Mouse (Mus musculus) cerebellum, adult 9-11 months (tissue): ENCODE measurements around the gene Lsamp.
A peak's percentile ranks its signal among the peaks of the same experiment; 100 is the strongest.
"Not testable (repeated sequence)": the region's sequence is repeated elsewhere in the genome, so short reads cannot be mapped to it uniquely, and the experiment has no call there.

Experiments used
- DNase-seq: peaks from one replicate; pipeline ENCODE4 v3.0.0; 2022

Gene Lsamp

DNA sequence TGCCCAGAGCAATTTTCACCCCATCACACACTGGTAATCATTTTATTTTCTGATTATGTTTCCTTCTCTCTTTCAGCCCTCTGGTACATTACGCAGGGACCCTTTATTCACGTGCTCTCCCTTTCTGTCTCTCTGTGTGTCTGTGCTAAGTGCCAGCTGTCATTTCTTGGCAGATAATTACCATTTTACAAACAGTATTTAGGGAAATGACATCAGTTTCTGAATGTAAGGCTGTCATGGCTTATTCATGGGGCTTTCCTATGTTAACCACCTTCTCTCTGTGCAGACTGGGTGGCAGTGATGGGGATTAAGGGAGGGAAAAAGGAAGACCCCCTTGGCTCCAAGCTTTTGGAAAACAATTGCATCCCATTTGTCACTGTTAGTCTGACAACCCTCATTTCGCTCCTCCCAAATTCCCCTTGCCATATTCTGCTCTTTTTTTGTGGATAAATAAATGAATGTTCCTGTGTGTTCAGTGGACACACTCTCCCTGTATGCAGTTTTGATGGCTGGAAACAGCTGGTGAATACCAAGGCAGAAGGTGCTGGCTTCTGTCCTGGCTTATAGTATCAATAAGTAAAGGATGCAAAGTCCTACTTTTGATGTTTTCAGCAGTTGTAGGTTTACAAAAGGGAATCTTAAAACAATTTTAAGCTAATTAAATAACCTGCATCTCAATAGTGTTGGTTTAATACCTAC is 520.2 kb downstream of the Lsamp start:
- no peak for DNase-seq

DNA sequence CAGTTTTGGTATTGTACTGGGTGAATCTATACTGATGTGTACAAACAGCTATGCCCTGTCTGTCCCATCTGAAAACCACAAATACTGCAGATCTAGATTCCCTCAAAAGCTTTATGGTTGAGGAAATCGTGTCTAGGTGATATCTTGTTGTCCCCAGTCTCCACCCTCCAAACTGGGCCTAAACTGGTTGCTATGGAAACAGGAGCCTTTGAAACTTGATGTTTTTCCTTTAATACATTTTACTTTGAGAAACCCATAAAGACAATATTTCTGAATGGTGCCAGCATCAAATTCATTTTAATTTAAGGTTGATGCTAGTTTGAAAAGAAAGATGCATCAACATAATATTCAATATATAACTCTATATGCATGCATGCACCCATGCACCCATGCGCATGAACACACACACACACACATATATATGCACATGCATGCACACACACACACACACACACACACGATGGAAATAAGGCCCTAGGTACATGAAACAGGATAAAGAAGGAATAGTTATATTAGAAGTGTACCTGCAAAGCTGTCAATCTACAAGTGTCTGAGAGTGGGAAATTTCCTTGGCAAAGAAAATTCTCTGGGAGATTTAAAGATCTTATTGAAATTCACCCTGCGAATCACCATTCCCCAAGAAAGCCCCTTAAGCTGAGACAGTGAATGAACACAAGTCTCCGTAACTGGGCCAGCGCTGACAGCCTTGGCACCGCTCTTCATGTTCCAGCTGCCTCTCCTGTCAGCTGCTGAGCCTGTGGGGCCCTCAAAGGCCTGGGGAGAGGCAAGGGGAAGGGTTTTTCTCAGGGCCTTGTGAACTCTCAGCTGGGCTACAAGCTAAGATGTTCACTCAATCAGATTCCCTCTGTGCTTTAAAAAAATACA is 525.2 kb downstream of the Lsamp start:
- peak; percentile 22 for DNase-seq

DNA sequence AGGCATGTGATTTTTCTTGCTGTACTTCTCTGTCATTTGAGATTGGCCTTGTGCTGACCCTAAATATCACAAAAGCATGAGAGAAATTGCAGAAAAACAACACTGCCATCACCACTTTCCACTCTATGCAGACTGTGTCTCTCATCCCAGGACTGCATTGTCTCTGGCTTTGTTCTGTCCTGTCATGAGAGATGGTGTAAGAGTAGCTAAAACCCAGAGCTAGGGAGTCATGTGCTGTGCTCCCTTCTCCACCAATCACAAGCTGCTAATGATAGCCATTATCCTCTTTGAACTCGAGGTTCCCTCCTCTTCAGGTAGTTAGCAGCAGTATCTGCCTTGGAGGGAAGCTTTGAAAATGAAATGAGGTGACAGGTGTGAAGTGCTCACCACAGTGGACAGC is 552.6 kb downstream of the Lsamp start:
- DNase-seq, result no peak

DNA sequence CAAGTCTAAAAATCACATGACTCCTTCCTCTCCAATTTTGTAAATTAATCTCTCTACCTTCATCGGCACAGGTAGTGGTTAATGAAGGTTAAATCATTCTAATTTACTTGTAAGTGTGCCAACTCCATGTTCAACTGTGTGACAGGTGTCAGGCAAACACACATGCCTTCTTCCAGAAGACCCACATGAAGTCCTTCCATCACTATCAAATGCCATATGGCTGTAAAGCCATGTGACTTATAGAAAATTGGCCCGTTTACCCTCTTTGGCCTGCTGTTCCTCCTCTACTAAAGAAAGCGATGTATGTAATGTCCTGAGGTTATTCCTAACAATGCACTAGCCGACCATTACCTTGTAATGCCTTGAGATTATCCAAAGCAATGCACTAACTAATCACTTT is 565.5 kb downstream of the Lsamp start:
- no peak for DNase-seq

DNA sequence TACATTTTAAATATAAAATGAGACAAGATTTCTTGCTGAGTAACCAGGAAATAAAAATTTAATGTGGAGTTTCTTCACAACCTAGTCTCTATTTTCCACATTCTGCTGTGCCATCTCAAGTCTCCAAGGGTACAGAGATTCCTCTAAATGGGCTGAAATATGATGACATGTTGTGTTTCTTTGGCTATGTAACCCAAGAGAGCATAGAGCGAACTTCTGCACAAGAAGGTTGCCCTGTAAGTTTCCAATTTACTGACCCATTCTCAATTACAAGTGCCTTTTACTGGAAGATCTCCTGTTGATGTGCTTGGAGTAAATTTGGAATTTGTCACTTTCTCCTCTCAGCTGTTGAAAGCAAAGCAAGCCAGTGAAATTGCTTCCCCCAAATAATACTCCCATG is 571.4 kb downstream of the Lsamp start:
- no peak for DNase-seq

DNA sequence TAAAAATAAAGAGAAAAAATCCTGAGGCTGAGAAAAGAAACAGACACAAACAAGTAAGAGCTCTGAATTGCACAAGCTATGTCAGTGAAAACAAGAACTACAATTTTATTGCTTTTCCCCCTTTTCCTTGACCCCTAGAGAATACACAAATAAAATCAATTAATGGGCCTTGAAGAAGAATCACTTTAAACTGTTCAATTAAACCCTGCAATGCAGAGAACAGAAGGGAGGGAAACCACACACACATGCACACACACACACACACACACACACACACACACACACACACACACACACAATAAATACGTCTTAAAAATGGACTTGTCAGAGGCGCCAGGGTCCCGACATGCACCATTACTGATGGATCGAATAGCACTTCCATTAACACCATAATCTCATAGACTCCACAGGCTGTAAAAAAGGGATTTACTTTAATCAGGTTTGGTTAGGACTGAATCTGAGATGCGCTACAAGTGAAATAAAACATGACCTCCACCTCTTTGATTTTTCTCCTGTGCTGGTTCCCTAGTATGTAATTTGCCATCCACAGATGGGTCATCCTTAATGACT is 573.6 kb downstream of the Lsamp start:
- no peak for DNase-seq

DNA sequence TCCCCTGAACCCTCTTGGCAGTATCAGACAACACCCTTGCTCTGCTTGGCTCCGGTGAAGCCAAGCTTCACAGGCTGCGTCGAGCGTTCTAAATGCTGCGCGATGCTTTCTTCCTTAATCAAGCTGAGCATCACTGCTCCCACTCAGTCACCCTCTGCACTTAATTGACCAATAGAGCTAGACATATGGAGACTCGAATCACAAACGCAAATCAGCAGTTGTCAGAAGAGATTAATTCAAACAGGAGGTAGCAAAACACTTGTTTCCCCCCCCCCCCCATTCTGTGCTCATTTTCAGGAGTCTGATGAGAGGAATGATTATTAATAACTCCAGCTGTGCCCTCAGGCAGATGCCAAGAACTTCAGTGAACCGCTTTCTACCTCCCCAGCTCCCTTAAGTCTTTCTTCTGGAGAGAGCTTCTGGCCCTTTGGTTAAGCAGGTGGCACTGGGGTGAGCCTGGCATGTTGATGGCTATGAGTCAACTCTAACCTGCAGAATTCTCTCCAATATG is 583.3 kb downstream of the Lsamp start:
- peak; percentile 74 for DNase-seq

DNA sequence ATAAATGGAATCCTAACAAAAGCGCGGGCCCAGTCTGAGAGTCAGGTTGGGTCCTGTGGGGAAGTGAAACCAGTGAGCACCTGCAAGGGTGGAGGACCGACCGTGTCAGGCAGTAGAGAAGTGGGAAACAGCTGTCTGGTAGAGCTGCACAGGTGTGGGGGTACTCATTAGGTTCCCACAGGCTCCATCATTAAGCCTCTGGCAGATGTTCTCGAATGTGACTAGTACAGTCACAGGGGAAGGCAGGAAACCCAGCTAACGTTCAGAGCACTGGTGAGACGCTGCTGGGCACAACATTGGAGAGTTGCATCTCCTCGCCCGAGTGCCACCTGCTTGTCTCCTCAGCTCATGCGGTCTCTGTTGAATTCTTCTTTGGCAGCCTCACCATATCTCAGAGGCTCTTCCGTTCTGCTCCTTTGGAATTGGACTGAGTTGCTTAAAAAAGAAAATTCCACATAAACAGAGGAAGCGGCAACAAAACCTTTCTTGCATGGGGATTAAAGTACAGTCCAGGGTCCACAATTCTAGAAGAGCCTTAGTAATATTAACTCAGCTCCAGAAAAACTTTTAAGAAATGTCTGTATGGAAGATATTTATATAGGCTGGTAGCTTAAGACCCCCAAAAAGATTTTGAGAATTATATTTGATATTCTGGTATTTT is 588.1 kb downstream of the Lsamp start:
- DNase-seq, result no peak

DNA sequence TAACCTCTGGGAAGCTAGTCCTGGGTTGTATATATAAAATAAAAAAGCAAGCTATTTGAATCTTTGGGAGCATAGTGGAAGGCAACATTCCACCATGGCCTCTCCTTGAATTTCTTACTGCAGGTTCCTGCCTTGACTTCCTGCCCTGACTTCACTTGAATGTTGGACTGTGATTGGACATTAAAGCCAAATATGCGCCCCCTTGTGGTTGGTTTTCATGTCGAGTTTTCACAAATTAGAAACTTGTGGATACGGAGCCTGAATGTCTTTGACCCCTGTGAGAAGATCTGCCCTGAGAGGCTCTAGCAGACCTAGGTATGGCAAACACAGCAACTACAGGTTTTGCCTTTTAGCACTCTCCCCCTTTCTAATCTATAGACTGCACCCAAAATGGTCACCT is 597.9 kb downstream of the Lsamp start:
- DNase-seq, result no peak

DNA sequence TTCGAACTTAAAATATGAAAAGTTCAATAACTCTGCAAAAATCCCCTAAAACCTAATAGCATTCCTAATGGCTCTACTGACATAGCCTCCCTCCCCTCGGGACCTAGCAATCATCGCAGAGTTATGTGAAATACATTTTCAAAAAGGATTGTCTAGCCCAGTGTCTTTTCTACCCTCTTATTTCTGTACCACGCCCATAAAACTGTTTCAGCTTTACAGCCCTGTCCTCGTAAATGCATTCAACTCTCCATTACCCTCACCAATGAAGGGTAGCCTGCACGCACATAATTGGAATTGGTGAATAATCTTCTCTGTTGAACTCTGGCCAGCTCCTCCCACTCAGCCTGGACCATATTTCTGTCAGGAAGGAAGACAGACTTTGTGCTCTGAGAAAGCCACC is 609.0 kb downstream of the Lsamp start:
- no peak for DNase-seq

DNA sequence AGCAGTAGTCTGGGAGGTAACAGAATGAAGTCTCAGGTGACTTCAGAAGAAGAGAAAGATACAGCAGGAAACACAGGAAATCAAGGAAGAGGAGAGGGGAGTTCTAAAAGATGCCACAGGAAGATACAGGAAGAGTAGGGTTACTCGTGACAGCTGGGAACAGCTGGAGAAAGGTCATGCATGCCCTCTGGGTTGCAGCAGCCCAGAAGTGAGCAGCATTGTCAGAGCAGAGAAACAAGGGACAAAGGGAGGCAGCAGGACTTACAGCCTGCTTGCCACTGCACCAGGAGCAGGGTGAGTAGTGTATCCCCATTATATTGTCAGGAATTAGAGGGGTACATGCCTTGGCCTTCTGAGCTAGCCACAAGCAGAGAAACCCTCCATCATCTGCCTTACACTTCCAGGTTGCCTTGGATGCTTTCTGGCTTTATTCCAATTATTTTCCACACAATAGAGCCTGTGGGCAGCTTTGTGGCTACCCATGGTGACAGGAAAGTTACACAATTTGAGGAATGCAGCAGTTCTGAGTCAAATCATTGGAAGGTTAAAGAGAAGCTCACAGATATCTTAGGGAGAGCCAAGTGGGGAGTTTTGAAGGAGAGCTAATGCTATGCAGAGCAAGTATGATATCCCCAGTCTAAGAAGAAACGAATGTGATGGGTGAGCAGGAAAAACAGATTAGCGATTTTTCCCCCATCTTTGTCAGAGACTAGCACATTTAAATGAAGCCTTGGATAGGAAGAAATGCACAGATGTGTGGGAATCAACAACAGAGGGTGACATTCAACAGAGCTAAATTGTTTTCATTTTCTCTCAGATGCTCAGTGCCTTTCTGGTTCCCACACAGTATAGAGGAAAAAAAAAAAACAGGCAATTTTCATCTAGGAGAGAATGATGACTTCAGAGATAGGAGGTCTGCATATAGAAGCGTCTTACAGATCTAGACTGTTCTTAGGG is 617.5 kb downstream of the Lsamp start:
- no peak for DNase-seq

DNA sequence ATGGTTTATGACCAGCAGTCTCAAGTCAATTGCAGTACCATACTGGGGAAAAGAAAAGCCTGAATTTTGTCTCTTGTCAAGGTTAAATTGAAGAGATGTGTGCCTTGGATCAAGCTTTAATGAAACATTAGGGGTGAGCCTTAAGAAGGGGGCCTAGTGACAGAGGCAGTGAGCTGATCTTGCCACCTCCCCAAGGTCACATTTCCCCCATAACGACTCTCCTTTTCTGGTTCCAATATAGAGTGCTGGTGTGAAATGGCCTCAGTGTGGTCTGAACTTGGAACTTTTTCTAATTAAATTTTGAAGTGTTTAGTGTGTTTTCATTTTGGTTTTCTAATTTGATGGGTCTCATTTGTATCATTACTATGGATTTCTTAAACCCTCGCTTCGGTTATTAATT is 623.3 kb downstream of the Lsamp start:
- no peak for DNase-seq

DNA sequence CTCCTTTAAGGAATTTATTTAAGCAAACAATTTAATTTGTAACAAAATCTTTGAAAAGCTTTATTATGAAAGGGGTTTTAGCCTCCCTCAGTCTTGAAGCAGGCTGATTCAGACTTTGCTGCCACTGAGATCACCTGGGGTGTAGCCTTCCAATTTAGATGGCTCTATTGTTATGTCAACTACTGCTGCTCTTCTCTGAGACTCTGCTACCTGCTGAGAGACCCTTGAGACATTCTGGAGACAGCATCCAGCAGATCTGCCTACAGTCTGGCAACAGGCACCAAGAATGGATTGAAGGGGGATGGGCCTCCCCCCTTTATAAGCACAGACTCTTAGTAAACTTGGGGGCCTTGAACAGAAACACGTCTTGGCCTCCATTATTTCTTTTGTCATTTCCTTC is 632.5 kb downstream of the Lsamp start:
- DNase-seq, result not testable (repeated sequence)

DNA sequence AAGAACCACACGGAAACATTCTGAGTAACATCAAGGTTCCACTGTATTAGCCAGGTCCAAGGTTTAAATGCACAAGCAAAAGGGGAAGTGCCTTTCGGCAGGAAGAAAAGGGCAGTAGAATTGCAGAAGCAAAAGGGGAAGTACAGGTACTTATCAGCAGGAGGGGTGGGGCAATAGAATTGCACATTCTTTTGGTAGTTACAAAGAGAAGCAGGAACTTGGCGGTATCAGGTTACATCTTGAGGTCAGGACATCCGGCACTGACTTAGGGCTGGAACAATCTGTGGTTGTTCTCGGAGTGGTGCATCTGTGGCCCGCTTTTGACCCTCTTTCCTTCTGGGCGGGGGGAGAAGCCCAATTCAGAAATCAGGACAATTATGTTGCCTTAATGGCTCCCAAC is 636.9 kb downstream of the Lsamp start:
- not testable (repeated sequence) for DNase-seq

DNA sequence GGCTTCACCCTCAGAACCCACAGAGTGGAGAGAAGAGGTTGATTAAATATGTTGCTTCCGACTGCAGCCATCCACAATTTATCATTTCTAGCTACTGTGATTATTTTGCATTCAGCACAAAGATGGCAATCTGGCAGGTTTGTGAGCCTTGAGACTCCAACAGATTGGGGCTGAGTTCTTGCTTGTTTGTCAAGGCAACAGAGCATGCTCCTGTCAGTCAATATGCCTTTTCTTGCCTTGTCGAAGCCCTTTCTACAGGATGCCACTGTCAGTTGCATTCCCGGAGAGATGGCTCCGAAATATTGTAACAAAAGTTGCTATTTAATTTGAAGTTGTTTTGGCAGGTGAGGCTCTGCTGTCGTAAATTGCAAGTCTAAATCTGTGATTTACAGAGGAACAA is 643.0 kb downstream of the Lsamp start:
- no peak for DNase-seq

DNA sequence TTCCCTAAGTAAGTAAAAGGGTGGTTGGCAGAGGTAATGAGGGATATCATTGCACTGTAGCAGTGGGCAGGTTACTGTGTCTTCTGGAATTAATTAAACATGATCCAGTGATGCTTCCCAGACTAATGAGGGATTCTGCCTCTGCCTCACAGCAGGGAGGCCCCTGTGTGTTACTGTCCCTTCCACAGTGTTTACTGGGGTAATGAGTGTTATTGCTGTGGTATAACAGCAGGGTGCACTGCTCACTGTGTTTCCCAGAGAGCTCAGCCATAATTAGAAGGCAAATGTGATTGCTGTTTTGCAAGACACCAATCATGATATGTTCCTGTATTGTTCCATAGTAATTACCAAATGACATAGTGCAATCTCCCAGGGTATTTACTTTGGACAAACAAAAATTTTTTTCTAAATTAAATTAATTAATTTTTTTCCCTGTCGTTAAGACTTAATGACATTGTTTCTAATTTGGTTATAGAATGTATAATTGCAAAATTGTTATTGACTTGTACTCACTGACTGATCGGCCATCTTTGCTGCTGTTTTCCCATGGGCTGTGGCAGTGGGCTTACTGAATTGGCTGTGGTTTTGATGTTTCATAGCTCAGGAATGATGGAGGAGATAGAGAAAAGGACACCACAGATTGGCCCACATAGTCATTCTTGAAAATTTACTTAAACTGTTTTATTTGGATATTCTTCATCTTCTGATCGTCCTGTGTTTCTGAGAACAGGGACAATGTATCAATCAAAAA is 655.6 kb downstream of the Lsamp start:
- no peak for DNase-seq

DNA sequence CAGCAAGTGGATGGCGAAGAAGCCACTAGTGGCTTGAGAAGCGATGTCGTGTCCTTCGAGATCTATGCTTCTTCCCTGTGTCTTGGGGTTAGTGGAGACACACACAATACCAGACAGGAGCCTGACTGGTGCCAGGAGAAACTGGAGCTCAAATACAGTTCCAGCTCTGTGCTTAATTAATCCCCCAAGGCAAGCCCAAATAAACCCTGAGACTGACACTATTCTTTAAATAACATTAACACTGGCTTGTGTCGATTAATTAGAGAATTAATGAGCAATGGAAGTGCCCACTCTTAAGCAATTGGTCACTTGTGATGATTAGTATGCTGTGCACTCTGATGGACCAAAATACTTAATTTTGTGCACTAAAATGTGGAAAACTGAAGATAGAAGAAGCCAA is 668.6 kb downstream of the Lsamp start:
- DNase-seq, result no peak

DNA sequence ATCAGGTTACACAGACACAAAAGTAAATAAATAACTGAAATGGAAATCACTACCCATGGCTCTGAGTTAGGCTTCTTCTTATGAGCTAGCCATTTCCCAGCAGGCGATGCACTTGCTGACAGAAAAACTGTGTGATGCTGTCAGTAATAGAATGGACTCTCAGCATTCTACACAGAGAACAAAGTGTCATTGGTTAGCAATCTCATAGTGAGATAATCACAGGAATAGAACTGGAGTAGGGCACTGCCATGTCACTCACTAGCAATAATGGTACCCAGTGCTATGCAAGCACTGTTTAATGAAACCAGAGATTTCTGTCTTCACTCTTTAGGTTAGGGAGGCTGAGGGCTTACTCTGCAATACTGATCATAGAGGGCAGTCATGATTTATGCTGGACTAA is 669.3 kb downstream of the Lsamp start:
- DNase-seq, result no peak

DNA sequence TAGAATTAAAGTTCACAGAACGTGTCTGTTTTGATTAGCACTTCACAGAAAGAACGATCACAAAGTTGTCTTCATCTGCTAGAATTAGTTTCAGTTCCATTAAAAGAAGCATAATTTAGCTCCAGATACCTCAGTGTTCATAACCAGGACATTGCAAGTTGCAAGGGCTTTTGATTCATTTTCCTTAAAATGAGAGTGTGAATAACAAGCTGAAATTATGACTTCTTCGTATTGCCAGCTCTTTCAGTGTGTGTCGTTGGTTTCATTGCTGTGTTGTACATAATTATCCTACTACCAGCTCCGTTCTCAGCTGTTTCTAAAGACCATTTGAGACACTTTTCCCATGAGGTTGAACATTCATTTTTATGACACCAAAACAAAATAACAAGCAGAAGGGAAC is 672.2 kb downstream of the Lsamp start:
- no peak for DNase-seq

DNA sequence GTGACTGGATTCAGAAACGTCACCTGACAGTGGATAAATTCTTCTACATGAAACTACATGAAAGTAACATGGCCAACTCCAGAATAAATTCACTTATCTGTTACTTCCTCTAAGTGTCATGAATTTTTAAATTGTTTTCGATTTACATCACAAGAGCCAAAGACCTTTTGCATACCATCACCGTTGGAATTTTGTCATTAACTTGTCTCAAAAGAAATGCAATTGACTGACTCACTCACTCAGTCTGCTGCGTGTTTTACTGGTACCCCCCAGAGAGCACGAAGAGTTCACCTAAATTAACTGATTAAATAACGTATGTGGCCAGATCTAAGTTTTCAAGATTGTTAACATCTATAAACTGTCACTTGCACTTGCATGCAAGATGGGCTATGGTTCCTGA is 672.7 kb downstream of the Lsamp start:
- no peak for DNase-seq

DNA sequence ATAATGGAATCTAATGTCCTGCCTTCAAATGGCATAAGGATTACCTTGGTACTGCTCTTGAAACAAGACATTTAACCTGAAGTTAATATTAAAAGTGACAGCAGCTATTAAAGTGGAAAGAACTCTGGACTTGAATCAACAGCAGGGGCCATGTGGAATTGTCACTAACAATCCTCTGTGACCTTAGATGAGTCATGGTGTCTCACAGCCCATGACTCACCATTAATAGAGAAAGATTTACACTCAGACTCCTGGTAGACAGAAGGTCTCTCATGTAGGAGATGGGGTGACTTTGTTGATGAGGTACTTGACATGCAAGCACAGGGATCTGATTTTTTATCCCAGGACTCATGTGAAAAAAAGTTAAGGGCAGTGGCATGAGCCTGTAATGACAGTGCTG is 701.4 kb downstream of the Lsamp start:
- no peak for DNase-seq
